Mouse (Mus musculus) small intestine, adult 2 months (tissue): ENCODE measurements around the gene L3mbtl4. TPM values are rescaled to one million over a fixed set of nuclear protein-coding genes. Genes with fewer than 3 reads are reported as not detected.

ENCODE experiments used
- H3K27ac ChIP-seq: fragments of 200-500 bp; 2 replicates; pipeline ENCODE4 v1.5.1; 2012; ENCODE audit warnings: low read depth, low read length, control low read depth, inconsistent platforms; ENCODE audit not compliant: insufficient read depth
- H3K27me3 ChIP-seq: fragments of 200-500 bp; 2 replicates; pipeline ENCODE4 v1.6.1; 2012; ENCODE audit warnings: mild to moderate bottlenecking, moderate library complexity, low read length, inconsistent platforms; ENCODE audit not compliant: control insufficient read depth, insufficient read depth
- H3K36me3 ChIP-seq: fragments of 200-500 bp; 2 replicates; pipeline ENCODE4 v1.6.1; 2012; ENCODE audit warnings: mild to moderate bottlenecking, low read length, control low read depth, inconsistent platforms; ENCODE audit not compliant: control insufficient read depth, insufficient read depth
- H3K4me1 ChIP-seq: fragments of 200-500 bp; 2 replicates; pipeline ENCODE4 v1.6.1; 2012; ENCODE audit warnings: low read length, inconsistent platforms, mixed read lengths; ENCODE audit not compliant: control insufficient read depth, insufficient read depth, insufficient read length
- H3K4me3 ChIP-seq: fragments of 200-500 bp; 2 replicates; pipeline ENCODE4 v1.5.1; 2012; ENCODE audit warnings: low read depth, mild to moderate bottlenecking, control low read depth, inconsistent platforms, low read length, moderate library complexity
- CTCF ChIP-seq: fragments of 200-500 bp; IDR thresholded peaks from 2 replicates; pipeline ENCODE4 v1.5.1; 2012; ENCODE audit warnings: low read depth, mild to moderate bottlenecking, control low read depth, inconsistent platforms, low read length, moderate library complexity, mixed read lengths; ENCODE audit not compliant: insufficient replicate concordance, insufficient read length; ENCODE audit errors: extremely low read depth
- POLR2A ChIP-seq: fragments of 200-500 bp; IDR thresholded peaks from 2 replicates; pipeline ENCODE4 v1.6.1; 2012; ENCODE audit warnings: low read depth, mild to moderate bottlenecking, control low read depth, inconsistent platforms, low read length, moderate library complexity
- WGBS: fragments of 180-500 bp; shearing (Covaris S2); methylation state at CpG from one replicate; pipeline ENCODE4 v1.1.7; 2018; 5-methylcytosine and 5-hydroxymethylcytosine counted together
- polyA plus RNA-seq: library from polyadenylated mRNA; depleted of rRNA; stranded (reverse); fragments of >200 nt; gene quantifications from 2 replicates; pipeline ENCODE4 v1.2.3, GENCODE M21; 2012; rRNA removed

L3mbtl4 gene
- polyA plus RNA-seq: not detected in 2 replicates

DNA sequence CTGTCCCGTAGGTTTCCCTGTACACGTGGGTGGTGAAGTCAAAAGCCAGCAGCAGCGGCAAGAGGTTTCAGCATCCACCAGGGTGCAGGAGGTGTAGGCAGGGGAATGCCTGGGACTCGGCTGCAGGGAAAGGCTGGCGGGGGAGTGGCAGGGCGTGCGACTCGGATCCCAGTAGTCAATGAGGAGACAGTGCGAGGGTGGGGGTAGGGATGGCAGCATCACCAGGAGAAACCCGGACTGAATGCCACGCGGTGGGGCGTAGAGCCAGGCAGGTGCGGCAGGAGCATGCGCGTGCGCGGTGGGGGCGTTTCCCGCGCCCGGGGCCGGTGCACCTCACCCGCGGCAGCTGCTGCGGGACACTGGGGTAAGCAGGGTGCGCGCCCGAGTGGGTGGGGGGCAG is at the start of gene L3mbtl4:
Gene L3mbtl4, plus strand, starts transcription at position 271 of the 400 bp plus-strand sequence.
- Histone ChIP-seq H3K27ac (no peak within 1 kb of the TSS), H3K36me3 (no peaks in the 10 kb centered on the region), H3K4me3 (no peak within 1 kb of the TSS), H3K27me3 (no peaks in the 10 kb centered on the region), H3K4me1 (no peaks in the 10 kb centered on the region)
- 3% methylated on average over 29 of the region's 29 CpGs for WGBS
- TF ChIP-seq POLR2A (no peak), CTCF (no peak)

DNA sequence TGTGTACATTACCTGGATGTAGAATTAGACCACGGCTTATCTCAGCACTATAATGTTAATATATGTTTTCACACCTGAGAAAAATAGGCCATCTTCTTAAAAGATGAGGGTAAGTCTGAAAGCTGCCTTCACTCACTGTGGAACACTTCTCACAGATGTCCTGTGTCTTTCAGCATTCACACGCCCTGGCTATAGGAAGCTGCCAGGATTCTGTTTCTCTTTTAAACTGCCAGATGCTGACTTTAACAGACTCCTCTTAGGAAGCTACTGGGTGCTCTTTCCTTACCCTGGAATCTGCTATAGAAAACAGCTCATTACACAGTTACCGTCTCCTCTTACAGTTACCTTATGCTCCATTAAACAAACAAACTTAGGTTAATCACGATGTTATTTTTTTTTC is 43.1 kb upstream of the L3mbtl4 start:
- Histone ChIP-seq H3K27me3 (no peaks in the 10 kb centered on the region), H3K27ac (no peak overlapping the region), H3K4me3 (no peak overlapping the region), H3K4me1 (no peaks in the 10 kb centered on the region), H3K36me3 (no peaks in the 10 kb centered on the region)
- no peak for TF ChIP-seq POLR2A
- no peak for TF ChIP-seq CTCF
- WGBS: 76% methylated on average over 4 of the region's 4 CpGs

DNA sequence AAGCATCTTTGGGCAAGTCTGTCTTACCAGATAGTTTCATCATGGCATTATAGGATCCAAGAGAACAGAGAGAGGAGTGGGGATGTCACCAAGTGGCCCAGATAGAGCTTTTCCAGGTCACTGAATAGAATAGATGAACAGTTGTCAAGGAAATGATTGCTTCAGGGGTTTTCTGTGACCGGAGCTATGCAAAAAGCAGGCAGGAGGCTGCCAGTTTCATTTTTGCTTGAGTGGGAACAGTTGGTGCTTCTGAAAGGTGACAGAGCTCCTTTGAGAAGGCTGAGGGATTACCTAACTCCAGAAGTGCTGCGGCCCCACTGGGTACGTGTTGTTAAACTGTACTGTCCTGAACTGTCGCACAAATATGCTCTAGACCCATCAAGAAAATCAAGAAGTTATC is 38.2 kb upstream of the L3mbtl4 start:
- H3K36me3 ChIP-seq: no peaks in the 10 kb centered on the region
- H3K4me1 ChIP-seq: no peaks in the 10 kb centered on the region
- H3K27me3 ChIP-seq: no peaks in the 10 kb centered on the region
- WGBS: 88% methylated on average over 4 of the region's 4 CpGs
- H3K27ac ChIP-seq: no peak overlapping the region
- no peak overlapping the region for H3K4me3 ChIP-seq
- TF ChIP-seq CTCF (no peak), POLR2A (no peak)

DNA sequence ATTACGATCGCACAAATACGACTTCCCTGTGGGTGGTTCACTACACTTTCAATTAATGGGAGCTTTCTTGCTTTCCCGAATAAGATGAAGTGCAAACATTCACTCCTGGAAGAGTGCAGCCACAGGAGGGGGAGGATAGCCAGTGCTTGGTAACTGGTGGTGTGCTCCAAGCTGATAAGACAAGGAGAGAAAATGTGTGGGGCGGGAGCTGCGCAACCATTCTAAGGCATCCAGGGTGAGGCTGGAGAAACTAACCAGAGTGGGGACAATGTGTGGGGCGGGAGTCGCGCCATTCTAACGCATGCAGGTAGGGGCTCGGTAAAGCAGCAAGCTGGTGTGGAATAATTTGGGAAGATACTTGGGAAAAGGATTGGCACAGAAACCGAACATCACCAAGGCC is 36.6 kb upstream of the L3mbtl4 start:
- Histone ChIP-seq H3K4me1 (no peaks in the 10 kb centered on the region), H3K27me3 (no peaks in the 10 kb centered on the region), H3K4me3 (no peak overlapping the region), H3K36me3 (no peaks in the 10 kb centered on the region), H3K27ac (no peak overlapping the region)
- no peak for TF ChIP-seq POLR2A
- no peak for TF ChIP-seq CTCF
- 66% methylated on average over 12 of the region's 12 CpGs for WGBS

DNA sequence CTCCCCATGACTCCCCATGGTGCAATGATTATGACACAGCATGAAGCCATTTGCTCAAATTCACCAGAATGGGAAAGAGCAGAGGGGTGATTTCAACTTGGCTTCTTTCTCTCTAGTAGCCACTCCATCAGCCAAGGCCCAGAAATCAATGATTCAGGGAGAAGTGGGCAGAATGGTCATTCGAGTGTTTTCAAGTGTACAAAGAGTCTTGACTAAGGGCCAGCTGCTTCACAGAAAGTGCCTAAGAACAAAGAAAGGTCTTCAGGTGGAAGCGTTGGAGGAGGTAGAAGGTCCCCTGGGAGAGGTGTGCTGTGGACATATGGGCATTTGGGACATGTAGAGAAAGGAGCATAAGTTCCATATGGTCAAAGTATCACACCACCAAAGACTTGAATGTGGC is 33.4 kb upstream of the L3mbtl4 start:
- TF ChIP-seq POLR2A (no peak), CTCF (no peak)
- H3K27me3 ChIP-seq: no peaks in the 10 kb centered on the region

DNA sequence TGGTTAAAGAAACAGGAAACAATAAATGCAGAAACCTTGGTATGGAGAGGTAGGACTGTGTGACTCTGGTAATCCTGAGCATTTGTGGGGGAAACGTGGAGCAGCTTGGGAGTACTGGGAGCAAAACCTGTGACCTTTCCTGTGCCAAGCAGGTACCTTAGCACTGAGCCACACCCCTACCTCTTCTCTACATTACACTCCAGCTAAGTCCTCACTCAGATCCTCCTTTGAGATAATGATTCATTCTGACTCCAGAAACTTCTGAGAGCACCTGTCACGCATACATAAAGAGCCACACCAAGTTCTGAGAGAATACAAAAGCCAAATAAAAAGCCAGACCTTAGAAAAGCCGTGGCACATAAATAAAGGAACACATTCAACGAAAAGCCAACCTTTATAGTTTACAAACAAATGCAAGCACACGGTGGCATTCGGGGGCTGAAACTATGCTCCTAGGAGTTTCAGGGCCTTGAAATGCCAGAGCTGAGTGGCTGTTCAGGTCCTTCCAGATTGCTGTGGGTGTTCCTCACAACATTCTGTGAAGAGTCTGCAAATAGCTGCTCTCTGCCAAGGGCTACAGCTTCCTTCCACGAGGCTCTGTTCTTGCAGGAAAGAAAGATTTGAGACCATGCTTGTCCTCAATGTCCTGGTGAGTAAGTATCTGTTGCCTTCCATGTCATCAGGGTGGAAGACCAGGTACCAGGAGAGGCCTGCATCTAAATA is 8.6 kb upstream of the L3mbtl4 start:
- no peaks in the 10 kb centered on the region for H3K27me3 ChIP-seq
- 68% methylated on average over 7 of the region's 7 CpGs for WGBS
- H3K36me3 ChIP-seq: no peaks in the 10 kb centered on the region
- no peak for TF ChIP-seq POLR2A
- TF ChIP-seq CTCF: no peak
- H3K27ac ChIP-seq: no peak overlapping the region
- no peaks in the 10 kb centered on the region for H3K4me1 ChIP-seq
- H3K4me3 ChIP-seq: no peak overlapping the region

More for the DNA sequence above, 33.4 kb upstream of the L3mbtl4 start:
- 84% methylated on average over 2 of the region's 2 CpGs for WGBS
- Histone ChIP-seq H3K4me3 (no peak overlapping the region), H3K4me1 (no peaks in the 10 kb centered on the region), H3K27ac (no peak overlapping the region), H3K36me3 (no peaks in the 10 kb centered on the region)

DNA sequence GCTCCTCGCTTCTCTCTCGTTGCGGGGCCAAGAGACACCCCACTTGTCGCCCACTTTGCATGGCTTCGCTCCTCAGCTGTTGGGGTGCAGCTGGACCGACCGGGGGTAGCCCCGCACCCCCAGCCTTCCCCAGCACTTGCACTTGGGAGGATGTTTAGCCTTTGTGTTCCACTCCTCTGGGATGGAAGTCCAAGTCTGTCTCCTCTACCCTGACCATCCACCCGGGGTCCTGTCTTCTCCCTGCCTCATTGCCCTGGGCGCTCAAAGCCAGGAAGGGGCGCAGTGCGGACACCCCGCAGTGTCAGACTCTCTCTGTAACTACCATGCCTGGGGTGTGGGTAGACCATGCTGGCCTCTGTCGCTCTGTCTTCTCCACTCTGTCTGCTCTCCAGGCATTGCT is 357 bp downstream of the L3mbtl4 start:
- Histone ChIP-seq H3K27ac (no peak overlapping the region), H3K4me1 (no peaks in the 10 kb centered on the region), H3K36me3 (no peaks in the 10 kb centered on the region), H3K27me3 (no peaks in the 10 kb centered on the region), H3K4me3 (no peak overlapping the region)
- TF ChIP-seq CTCF (no peak), POLR2A (no peak)
- 11% methylated on average over 14 of the region's 14 CpGs for WGBS

DNA sequence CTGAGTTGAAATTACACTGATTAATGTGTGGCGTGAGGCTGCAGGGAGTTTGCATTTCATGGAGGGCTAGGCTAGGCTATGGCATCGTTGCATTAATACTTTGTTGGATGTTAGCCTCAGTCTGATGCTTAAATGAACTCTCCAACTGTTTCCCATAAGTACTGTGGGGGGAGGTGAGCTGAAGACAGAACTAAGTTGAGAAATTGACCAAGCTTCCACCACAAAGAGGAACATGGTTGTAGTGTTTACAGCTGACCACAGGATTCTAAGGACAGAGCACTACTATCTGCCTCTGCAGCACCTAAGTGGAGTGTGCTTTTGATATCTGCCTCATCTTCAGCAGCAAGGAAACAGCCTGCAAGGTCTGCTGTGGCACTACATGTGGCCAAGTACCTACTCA is 1.5 kb downstream of the L3mbtl4 start:
- 52% methylated on average over 2 of the region's 2 CpGs for WGBS
- no peak overlapping the region for H3K27ac ChIP-seq
- TF ChIP-seq CTCF: no peak
- no peak for TF ChIP-seq POLR2A
- H3K36me3 ChIP-seq: no peaks in the 10 kb centered on the region
- H3K27me3 ChIP-seq: no peaks in the 10 kb centered on the region
- no peaks in the 10 kb centered on the region for H3K4me1 ChIP-seq
- no peak overlapping the region for H3K4me3 ChIP-seq
